Mouse (Mus musculus) retina, adult 2 months (tissue): ENCODE measurements around the gene Tfap2e.

Experiments used
- DNase-seq: peaks from one replicate; pipeline ENCODE4 v3.0.0-alpha.2; 2012; ENCODE audit warnings: low read depth, low spot score

Tfap2e gene

DNA sequence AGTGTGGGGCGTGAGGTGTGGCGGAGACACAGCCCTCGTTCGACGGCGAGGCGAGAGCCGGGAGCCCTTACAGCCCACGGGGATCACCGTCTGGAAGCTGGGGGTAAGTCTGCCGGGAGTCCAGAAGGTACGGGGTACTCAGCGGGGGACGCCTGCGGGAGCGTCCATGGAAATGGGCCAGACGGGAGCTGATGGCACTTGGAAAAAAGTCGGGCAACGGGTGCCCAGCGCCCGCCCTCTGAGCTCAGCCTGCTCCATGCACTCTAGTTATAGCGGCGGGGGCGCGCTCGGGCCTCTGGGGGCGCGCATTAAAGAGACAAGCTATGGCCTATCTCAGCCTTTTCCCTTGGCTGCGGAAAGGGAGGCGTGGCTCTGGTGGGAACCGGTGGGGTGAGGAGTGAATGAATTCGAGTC is at the start of gene Tfap2e:
Gene Tfap2e, minus strand, starts transcription at position 240 of the 414 bp plus-strand sequence.
- no peak for DNase-seq

DNA sequence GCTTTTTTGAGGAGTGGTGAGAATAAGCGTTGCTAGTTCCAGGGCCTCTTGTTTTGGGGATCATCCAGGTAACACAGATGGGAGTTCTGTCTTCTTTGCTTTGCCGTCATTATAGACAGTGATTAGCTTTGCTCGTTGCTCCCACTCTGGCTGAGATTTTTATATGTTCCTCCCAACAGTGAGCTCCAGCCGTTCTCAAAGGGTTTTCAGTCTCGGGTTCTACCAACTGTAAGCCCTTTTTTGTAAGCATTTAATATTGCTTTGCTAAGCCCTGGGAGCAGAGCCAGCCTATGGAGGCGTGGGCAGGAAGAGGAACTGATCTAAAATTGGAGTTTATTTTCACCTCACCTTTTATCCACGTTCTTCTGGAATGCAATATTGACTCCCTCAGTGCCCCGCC is 47.0 kb upstream of the Tfap2e start:
- no peak for DNase-seq

DNA sequence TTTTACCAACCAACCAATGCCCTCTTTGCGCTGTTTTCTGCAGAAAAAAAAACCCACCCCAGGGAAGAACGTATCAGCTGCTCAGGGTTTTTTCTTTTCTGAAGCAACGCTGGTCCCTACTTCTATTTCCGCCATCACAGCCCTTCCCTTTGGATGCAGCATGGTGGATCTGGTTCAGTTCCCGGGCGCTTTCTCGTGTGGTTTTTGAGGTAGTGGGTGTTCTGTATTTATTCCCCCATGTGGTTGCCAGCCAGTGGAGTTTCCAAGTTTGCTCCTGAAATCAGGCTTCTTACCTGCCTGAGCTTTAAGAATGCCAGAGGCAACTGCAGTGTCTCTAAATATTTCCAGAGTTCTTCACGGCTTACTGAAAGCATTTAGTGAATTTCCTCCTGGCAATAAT is 46.5 kb upstream of the Tfap2e start:
- DNase-seq = no peak

DNA sequence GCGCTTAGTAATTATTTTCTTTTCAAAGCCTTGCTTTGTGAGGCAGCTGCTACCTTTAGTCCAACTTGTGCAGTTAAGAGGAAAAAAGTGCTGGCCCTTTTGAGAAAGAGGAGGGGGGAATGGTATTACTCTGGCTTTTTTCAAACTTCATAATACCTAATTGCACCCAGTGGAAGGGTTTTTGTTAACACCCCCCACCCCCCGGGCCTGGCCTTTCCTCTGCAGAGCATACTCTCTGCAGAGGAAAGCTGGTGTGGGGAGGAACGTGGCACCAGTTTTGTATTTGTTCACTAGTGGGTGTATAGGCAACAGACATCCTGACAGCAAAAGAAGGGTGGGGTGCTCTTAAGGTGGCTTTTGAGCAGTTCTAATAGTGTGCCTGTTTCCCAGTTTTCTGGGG is 45.8 kb upstream of the Tfap2e start:
- DNase-seq = no peak

DNA sequence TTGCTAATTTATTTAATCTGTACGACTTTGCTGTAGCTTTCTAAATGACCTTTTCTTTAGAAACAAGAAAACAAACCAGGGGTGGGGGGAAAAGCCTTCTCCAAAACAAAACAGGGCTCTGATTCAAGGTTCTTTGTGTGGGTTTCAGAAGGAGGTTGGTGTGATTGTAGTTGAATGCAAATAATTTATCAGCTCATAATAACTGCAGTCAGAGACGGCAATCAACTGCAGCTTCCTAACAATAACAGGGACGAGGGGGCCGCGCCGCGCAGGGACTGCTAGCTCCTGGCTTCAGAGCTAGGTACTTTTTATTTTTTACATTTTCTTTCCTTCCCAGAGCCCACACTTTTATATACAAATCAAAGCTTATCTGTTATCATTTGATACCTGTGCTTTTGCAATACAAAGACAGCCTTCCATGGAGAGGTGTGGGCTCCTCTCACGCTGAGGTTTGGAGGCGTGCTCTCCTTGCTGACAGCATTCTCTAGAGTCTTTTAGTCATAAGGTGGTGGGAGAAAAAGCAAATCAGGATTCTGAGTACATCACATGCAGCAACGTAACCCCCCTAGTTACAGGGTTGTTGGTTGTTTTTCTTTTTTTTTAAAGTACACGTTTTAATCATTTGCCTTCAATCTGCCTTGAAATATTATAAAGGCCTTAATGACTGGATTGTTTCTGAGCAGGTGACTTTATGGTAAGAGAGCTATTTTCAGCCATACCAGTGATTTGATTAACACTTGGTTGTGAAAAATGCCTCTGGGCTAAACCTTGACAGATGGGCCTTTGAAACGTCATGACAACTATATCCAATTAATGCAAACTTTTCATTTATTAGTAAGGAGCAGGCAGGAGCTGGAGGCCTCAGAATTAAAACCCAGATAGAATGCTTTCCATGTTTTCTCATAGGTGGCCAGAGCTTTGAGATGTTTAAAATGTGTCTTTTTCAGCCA is 44.1 kb upstream of the Tfap2e start:
- DNase-seq = no peak

DNA sequence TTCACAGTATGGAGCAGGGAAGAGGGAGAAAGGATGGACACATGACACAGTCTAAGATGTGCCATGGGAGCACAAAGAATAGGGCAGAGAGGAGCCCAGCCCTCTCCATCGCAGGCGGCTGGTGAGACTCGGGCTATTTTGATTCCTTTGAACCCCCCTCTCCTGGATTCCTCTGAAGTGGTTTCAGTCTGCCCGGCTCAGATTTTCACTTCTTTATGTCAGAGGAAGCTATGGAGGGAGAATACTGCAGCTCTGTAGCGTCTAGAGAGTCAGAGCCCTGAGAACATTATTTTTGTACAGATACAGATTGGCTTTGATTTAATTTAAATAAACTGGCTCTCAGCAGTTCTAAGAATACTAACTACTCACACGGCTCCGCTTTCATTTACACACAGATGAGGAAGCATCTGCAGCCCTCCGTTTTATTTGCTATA is 43.1 kb upstream of the Tfap2e start:
- DNase-seq = no peak

DNA sequence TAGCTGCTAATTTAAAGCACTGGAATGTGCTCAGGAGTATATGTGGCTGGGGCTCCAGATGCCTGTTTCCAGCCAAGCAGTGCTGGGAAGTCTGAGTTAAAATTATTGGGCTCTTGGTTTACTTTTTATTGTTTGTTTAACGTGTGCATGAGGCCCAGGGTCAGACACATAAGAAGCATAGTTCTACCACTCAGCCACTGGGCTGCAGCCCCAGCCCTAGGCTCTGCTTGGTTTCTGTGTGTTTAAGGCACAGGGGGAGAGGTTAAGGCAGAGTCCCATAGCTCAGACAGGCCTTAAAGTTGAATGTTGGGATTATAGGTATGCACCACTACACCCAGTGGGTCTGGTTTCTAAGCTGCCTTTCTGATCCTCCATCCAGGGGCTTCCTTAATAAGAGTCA is 39.1 kb upstream of the Tfap2e start:
- DNase-seq = no peak

DNA sequence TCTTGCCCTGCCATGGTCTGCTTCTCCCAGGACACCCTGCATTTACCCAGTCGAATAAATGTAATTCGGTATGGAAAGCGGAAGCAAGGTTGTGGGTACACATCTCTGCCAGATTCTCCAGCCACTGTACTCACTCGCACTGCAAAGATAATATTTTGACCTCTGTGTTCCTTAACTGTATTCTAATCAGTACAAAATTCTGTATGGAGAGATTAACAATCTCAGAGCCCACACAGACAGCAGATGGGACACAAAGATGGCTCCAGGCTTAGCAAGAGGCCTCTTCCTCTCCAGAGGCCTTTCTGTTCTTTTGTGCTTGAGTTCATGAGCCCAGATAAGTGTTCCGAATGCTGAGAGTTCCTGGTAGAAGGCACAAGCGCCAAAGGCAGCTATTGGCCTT is 37.8 kb upstream of the Tfap2e start:
- DNase-seq = no peak

DNA sequence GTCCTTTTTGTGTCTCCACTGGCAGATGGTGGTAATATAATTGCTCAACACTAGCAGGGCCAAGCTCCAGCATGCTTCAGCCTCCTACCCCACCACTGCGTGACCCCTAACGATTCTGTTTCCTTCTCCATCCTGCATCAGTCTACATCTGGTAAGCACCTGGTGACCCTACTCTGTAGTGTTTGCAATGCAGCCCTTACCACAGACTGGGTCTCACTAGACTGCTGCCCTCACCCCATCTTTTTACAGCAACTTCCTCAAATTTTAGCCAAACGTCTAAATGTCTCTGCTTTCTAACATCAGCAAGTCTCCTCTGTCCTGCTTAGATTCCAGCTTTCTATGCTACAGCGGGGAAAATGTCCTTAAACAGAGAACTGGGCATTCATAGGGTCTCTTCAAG is 34.8 kb upstream of the Tfap2e start:
- DNase-seq = no peak

DNA sequence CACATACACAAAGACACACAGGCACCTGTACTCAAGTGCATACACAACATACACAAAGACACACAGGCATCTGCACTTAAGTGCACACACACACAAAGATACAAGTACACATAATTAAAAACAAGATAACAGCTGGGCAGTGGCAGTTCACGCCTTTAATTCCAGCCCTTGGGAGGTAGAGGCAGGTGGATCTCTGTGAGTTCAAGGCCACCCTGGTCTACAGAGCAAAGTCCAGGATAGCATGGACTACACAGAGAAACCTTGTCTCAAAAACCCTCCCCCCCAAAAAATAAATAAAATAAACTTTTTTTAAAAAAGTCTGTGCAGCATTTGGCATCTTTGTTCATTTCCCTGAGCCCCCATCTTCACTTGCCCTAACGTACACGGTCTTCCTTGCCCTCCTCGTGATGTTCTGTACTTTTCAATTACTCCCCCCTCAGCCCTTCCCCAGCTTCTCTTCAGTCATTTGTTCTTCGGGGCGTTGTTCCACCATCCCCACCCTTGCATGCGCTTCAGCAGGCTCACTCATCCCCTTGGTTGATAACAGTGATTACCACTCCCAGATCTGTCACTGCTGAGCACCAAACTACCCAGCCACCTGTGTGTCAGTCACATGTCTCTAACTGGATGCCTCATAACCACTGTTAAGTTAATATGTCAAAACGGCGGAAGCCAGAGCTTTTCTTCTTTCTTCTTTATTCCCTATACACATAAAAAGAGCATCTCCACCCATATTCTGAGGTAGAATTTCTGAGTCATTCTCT is 33.9 kb upstream of the Tfap2e start:
- no peak for DNase-seq

DNA sequence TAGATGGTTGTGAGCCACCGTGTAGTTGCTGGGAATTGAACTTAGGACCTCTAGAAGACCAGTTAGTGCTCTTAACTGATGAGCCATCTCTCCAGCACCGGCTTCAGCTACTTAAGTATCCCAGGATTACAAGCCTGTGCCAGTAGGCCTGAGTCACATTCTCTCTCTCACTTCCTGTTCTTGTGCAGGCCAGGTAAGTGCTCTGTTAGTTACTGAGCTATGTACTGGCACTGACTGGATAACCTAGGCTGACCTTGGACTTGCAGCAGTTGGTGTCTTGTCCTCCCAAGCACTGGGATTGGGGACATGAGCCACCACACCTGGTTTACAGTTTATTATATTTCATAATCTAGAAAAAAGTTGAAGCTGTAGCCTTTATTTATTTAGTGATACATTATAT is 27.4 kb upstream of the Tfap2e start:
- DNase-seq = no peak

DNA sequence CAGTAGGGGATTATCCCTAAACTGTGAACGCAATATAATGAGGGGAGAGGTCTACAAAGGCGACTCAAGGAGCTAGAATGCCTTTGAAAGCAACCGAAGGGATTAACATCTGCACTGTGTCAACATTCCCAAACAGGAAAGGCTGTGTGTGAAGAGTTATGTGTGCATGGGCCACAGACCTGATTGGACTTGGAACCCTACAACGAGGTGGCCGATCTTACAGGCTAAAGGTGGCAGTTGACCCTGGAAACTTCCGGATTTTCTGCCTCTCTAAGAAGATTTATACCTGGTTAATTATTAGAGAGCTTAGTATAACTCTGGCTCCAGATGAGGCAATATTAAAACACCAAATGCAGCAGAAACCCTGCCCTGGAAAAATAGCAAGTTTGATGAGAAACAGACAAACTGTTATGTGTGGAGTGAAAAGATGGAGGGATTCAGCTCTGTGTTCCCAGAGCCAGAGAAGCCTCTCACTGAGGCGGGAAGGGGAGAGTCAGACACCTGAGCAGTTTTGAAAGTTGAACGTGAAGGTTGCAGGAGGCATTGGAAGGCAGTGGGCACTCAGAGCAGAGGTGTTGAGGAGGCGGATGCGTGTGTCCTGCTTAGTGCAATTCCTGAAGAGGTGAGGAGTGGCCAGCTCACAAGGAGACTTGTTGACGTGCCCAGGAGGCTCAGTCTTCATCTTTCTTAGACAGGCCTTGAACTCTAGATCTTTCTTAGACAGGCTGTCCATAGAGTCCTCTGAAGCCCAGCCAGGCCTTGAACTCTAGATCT is 26.7 kb upstream of the Tfap2e start:
- no peak for DNase-seq

DNA sequence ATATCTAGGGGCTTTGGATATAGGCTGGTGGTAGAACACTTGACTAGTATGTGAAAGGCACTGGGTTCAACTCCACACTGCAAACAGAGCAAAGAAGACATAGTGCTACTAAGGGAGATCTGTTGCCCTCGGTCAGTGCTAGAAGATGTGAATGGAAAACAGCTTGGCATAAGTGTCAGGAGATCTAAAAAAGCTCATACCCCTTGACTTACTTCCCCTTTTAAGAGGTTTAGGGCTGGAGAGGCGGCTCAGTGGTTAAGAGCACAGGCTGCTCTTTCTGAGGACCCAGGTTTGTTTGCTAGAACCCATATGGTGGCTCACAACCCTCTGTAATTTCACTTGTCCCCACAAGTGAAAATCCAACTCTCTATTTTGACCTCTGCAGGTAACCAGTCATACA is 23.4 kb upstream of the Tfap2e start:
- DNase-seq = no peak

DNA sequence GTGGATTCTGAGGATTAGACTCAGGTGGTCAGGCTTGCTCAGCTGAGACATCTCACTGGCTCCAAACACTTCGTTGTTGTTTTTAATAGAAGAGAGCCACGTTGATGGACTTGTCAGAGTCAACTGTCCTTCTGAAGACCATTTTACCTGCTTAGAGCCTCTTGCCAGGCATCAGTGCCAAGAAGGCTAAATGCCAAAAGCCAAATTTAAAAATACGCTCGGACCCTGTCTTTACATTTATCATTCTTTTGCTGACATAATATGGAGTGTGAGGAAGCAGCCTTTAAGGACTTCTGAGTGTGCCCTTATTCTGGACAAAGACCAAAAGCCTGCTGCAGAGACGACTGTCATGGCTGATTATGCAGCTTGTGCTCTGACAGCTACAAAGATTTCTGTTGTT is 22.3 kb upstream of the Tfap2e start:
- no peak for DNase-seq

DNA sequence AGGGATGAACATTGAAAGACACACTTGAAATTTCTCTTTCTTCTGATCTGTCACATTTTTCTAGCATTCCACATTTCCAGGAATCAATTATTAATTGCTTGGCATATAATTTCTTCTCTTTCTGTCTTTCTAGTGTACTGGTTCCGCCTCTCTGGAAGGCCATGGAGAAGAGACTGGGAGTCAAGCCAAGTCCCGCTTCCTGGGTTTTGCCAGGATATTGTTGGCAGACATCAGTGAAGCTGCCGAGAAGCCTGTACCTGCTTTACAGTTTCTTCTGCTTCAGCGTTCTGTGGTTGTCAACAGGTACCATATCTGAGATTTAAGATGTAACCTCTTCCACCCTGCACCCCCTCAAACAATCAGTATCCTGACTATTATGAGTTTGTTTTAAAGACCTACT is 20.7 kb upstream of the Tfap2e start:
- DNase-seq = no peak

DNA sequence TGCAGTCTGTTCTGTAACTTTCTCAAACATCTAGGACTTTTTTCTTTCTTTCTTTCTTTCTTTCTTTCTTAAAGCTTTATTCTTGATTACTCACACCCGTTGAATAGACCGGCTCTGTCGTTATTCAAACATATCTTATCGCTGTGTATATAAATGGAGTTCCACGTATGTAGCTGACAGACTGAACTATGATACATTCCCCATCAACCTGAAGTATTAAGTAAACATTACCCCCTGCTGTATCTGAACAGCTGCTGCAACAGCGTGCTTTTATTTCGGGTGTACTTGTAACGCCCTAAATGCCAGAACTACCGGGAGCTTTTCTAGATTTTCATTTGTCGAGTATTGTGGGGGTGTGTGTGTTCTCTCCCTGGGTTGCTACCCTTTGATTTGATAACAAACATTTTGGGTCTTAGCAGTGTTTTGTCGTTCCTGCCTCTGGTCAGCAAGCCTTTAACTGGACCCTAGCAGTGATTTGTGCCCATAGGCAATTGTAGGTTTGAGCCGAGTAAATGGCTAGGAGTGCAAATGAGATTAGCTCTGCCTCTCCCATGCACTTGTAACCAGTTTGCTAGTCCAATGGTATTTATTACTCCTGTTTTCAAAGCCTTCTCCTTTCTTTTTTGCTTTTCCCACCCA is 18.8 kb upstream of the Tfap2e start:
- DNase-seq = no peak

DNA sequence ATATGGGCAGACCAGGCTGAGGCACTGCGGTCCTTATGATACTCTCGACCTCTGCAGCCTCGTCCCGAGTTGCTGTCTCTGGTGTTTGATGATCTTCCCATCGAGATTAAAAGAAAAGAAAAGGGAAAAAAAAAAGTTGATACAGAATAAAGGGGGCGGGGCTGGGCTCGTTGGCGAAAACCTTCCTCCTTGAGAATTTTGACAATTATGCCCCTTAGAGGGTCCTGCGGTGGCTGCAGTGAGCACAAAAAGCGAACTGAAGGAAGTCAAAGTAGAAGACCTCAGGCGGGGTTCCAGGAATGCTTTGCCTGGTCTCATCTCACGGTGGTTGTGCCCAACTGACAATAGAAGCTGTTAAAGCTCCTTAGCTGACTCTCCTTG is 18.2 kb upstream of the Tfap2e start:
- no peak for DNase-seq

DNA sequence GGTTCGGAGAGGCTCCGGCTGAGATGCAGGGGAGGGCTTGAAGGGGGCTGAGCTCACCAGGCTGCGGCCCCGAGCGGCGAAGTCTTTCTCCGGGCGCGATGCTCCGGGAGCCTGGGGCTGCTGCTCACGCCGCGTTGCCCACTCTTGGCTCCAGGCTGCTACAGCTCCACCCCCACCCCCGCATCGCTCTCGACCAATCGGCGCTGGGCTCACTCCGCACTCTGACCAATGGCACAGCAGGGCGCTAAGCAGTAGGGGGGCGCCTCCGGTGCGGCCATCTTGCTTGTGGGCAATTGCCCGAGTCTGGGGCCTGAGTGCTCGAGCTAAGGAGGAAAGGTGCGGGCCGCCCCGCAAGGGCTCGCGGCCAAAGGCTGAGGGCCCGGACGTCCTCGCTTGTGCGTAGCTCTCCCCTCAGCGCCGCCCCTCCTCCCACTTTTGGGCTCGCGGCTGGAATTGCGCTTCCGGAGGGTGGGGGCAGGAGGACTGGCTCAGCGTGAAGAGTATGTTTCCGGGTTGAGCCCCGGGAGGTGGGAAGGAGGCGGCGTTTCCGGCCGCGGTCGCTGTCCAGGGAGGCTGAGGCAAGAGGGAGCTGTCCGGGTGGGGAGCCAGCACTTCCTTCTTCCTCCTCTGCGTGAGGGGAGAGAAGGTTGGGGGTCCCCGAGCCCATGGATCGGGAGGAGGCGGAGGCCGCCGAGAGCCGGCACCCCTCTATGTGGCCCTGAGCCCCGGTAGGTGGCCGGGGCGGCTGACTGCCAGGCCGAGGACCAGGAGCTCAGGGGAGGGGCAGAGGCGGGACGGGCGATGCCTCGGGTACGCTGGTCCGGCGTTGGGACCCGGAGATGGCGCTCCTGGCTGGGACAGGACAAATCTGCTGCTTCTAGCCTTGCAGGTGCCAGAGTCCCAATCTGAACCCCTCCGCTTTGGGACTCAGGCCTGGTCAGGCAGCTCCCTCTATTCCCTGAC is 17.5 kb upstream of the Tfap2e start, which contains the start of the genes Ncdn and AU040320:
Gene Ncdn, minus strand, starts transcription at position 171 of the 963 bp plus-strand sequence.
Gene AU040320, plus strand, starts transcription at position 277 of the 963 bp plus-strand sequence.
- peak; percentile 89 for DNase-seq

DNA sequence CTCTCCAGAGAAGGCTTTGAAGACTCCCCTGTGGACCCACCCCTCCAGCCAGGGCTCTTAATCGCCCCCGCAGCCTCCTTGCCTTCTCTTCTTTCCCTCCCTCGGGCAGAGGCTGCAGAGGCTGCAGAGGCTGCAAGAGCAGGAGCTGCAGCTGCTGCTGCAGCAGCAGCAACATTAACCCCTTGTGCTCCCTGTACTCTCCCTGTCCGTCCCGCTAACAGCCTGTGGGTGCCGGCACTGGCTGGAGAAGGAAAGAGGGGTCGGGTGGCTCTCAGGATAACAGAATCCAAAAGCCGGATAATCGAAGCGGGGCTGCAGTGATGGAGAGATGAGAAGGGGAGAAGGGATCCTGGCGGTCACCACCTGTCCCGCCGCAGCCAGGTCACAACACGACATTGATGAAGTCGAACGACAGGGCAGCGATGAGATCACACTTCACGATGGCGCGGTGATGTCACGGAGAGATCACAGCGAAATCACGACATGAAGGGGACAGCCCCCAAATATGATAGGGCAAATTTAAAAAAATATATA is 16.6 kb upstream of the Tfap2e start:
- no peak for DNase-seq

DNA sequence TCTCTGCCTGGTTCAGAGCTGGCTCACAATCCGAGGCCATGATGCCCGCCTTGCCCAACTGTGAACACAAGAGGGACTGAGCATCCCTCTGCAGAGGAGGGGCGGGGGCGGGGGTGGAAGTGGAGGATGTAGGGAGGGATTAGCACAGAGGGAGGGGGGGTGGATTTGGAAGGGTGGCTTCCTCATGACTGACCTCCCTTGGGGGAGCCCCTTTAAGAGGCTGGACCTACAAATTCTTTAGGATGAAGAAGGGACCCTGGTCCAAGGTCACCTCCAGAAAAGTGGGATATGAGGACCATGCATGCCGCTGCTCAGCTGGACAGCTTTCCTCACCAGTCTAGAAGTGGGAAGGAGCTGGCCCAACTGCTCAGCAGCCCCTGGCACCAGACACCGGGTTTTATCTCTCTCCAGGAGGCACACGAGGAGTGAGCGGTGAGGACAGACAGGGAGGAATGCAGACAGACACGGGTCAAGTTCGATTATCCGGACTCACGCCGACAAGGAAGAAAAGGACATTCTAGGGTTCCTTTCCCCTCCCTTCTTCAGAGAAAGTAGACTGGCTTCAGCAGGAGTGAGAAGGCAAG is 16.1 kb upstream of the Tfap2e start:
- DNase-seq = peak; percentile 38
